Mouse (Mus musculus): ENCODE measurements around the gene N4bp1. TPM values are rescaled to one million over a fixed set of nuclear protein-coding genes. Genes with fewer than 3 reads are reported as not detected.

N4bp1 gene
- polyA plus RNA-seq, 1 experiment, result 19.4 TPM

DNA sequence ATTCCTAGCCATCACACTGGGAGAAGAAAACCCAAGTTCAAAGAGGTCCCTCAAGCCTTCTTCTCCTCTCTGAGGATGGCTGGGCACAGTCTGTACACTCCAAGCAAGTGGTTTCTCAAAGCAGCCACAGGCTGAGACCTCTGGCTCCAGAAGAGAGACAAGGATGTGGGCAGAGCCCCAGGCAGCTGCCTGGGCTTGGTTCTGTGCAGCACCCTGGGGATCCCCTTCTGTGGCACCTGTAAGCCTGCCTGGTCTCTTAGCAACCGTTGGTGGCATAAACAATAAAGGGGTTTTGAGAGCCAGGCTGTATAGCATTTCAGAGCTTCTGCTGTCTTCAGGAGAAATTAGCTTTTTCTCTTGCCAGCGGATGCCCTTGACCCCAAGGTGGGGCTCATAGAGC lies 87.4 kb downstream of the N4bp1 start:
- 75% methylated on average over 2 of the region's 2 CpGs for whole genome bisulfite sequencing
- H3K36me3 ChIP-seq (ENCODE audit: control insufficient read depth, insufficient read depth, low read length), result no peaks in the 10 kb centered on the region
- H3K27ac ChIP-seq (ENCODE audit: insufficient read depth, low read depth, low read length), result no peak overlapping the region
- no peak overlapping the region for H3K4me3 ChIP-seq (ENCODE audit: low read depth, low read length)
- no peaks in the 10 kb centered on the region for H3K27me3 ChIP-seq (ENCODE audit: control insufficient read depth, insufficient read depth, low read length)
- TF ChIP-seq POLR2A (IDR thresholded peaks at IDR 0.05; ENCODE audit: low read depth, low read length) (no peak), CTCF (IDR thresholded peaks at IDR 0.05; ENCODE audit: extremely low read depth, insufficient read length, insufficient replicate concordance, low read depth, low read length) (no peak)
- H3K4me1 ChIP-seq (ENCODE audit: control insufficient read depth, insufficient read depth, insufficient read length, low read length), result no peaks in the 10 kb centered on the region

DNA sequence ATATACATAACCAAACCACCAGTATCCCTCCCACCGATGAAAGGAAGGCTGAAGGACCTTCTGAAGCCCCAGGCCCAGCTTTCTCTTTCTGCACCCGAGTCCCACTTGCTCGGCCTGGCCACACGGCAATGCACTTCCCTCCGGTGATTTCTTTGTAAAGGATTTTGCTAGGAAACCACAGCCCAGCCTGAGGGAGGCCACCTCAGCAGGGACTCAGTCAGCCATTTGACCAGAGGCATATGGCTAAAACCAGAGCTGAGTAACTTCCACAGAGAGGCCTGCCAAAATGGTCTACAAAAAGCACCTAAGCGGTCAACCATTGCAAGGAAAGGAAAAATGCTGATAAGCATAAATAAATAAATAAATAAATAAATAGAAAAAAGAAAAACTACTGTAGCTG lies 90.3 kb downstream of the N4bp1 start:
- Histone ChIP-seq H3K4me1 (ENCODE audit: control insufficient read depth, insufficient read depth, insufficient read length, low read length) (peaks cover 17% of the 10 kb centered on the region; the same call in 1 of the 2 replicates), H3K27ac (ENCODE audit: insufficient read depth, low read depth, low read length) (no peak overlapping the region), H3K27me3 (ENCODE audit: control insufficient read depth, insufficient read depth, low read length) (no peaks in the 10 kb centered on the region), H3K36me3 (ENCODE audit: control insufficient read depth, insufficient read depth, low read length) (no peaks in the 10 kb centered on the region), H3K4me3 (ENCODE audit: low read depth, low read length) (no peak overlapping the region)
- no peak for TF ChIP-seq POLR2A (IDR thresholded peaks at IDR 0.05; ENCODE audit: low read depth, low read length)
- no peak for TF ChIP-seq CTCF (IDR thresholded peaks at IDR 0.05; ENCODE audit: extremely low read depth, insufficient read length, insufficient replicate concordance, low read depth, low read length)
- WGBS, result 75% methylated on average over 6 of the region's 6 CpGs

DNA sequence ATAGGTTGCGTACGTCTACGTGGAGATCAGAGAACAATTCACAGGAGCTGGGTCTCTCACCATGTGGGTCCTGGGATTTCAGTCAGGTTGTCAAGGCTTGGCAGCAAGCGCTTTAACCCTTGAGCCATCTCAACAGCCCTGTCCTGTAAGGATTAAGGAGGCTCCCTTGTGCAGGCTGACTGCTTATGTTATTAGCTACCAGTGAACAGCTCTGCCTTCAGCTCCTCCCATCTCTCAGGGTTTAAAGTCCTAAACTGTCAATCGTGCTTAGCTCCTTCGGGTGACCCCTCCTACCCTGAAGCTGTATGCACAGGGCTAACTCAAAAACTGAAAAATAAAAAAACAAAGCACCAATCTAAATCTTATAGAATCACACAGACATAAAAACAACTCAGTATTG lies 93.5 kb downstream of the N4bp1 start:
- Histone ChIP-seq H3K27ac (ENCODE audit: insufficient read depth, low read depth, low read length) (peak overlapping the region; percentile 80), H3K4me1 (ENCODE audit: control insufficient read depth, insufficient read depth, insufficient read length, low read length) (peaks cover 31% of the 10 kb centered on the region), H3K4me3 (ENCODE audit: low read depth, low read length) (no peak overlapping the region), H3K27me3 (ENCODE audit: control insufficient read depth, insufficient read depth, low read length) (no peaks in the 10 kb centered on the region), H3K36me3 (ENCODE audit: control insufficient read depth, insufficient read depth, low read length) (no peaks in the 10 kb centered on the region)
- 32% methylated on average over 6 of the region's 6 CpGs for WGBS
- TF ChIP-seq POLR2A (IDR thresholded peaks at IDR 0.05; ENCODE audit: low read depth, low read length) (no peak), CTCF (IDR thresholded peaks at IDR 0.05; ENCODE audit: extremely low read depth, insufficient read length, insufficient replicate concordance, low read depth, low read length) (no peak)

DNA sequence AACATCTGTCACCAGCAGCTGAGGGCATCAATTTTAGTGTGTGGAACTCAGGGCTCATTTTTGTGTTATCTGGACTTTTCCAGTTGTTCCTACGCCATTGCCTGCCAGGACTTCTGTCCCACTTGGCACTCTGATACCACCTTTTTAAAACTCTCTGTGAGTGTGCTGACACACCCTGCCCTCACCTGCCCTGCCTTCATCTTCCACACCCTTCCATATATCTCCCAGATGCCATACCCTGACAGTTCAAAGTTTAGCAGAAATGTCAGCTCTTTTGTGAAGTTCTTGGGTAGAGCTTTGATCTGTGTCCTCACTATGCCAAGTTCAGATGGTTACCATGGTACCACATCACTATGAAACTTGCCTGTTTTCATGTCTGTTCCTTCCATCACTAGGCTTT lies 95.5 kb downstream of the N4bp1 start:
- Histone ChIP-seq H3K27me3 (ENCODE audit: control insufficient read depth, insufficient read depth, low read length) (no peaks in the 10 kb centered on the region), H3K4me1 (ENCODE audit: control insufficient read depth, insufficient read depth, insufficient read length, low read length) (peaks cover 31% of the 10 kb centered on the region), H3K36me3 (ENCODE audit: control insufficient read depth, insufficient read depth, low read length) (no peaks in the 10 kb centered on the region), H3K27ac (ENCODE audit: insufficient read depth, low read depth, low read length) (peak overlapping the region; percentile 89), H3K4me3 (ENCODE audit: low read depth, low read length) (no peak overlapping the region)
- TF ChIP-seq POLR2A (IDR thresholded peaks at IDR 0.05; ENCODE audit: low read depth, low read length), result no peak
- TF ChIP-seq CTCF (IDR thresholded peaks at IDR 0.05; ENCODE audit: extremely low read depth, insufficient read length, insufficient replicate concordance, low read depth, low read length), result no peak
- WGBS, result 35% methylated on average over 1 of the region's 1 CpGs

DNA sequence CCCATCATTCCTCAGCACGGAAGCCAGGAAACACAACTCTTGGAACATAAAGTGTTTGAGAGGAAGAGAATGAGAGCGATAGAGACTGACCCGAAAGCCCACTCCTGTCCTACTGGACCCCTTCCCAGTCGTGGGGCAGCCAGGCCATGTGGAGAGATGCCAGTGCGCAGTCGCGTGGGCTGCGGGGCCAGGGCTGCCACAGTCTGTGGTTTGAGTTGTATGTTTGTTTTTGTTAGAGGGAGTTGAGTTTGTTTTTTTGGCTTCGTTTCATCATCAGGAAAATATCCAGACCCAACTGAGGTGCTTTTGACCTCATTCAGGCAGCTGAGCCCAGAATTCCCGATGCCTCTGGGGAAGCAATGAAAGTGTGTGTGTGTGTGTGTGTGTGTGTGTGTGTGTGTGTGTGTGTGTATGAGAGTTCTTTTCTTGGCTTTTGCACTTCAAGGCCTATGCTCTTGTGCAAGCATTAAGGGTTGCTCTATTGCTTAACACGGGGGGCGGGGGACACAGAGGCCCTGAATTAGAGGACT lies 97.1 kb downstream of the N4bp1 start:
- WGBS, result 81% methylated on average over 12 of the region's 12 CpGs
- Histone ChIP-seq H3K4me3 (ENCODE audit: low read depth, low read length) (no peak overlapping the region), H3K4me1 (ENCODE audit: control insufficient read depth, insufficient read depth, insufficient read length, low read length) (peaks cover 31% of the 10 kb centered on the region), H3K27me3 (ENCODE audit: control insufficient read depth, insufficient read depth, low read length) (no peaks in the 10 kb centered on the region), H3K27ac (ENCODE audit: insufficient read depth, low read depth, low read length) (peak overlapping the region; percentile 72), H3K36me3 (ENCODE audit: control insufficient read depth, insufficient read depth, low read length) (no peaks in the 10 kb centered on the region)
- no peak for TF ChIP-seq POLR2A (IDR thresholded peaks at IDR 0.05; ENCODE audit: low read depth, low read length)
- TF ChIP-seq CTCF (IDR thresholded peaks at IDR 0.05; ENCODE audit: extremely low read depth, insufficient read length, insufficient replicate concordance, low read depth, low read length), result no peak

DNA sequence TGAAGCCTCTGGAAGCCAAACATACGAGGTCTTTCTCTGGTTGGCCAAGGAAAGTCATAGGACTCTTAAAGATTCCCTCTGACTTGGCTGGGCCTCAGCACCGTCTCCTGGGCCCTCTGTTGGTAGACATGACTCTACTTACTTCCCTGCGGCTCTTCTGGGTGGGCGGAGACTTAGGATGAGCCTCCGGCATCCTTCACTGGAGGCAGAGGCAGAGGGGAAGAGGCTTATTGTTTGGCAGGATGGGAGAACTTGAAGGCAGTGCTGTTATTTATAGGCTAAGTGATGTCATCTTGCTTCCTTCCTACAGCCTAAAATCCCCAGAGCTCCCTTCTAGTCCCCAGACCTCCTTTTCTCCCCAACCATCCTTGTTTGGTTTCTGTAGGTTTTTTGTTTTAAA lies 98.6 kb downstream of the N4bp1 start:
- Histone ChIP-seq H3K27ac (ENCODE audit: insufficient read depth, low read depth, low read length) (no peak overlapping the region), H3K36me3 (ENCODE audit: control insufficient read depth, insufficient read depth, low read length) (no peaks in the 10 kb centered on the region), H3K4me1 (ENCODE audit: control insufficient read depth, insufficient read depth, insufficient read length, low read length) (peaks cover 28% of the 10 kb centered on the region), H3K4me3 (ENCODE audit: low read depth, low read length) (no peak overlapping the region), H3K27me3 (ENCODE audit: control insufficient read depth, insufficient read depth, low read length) (no peaks in the 10 kb centered on the region)
- 76% methylated on average over 5 of the region's 5 CpGs for WGBS
- TF ChIP-seq POLR2A (IDR thresholded peaks at IDR 0.05; ENCODE audit: low read depth, low read length) (no peak), CTCF (IDR thresholded peaks at IDR 0.05; ENCODE audit: extremely low read depth, insufficient read length, insufficient replicate concordance, low read depth, low read length) (no peak)

DNA sequence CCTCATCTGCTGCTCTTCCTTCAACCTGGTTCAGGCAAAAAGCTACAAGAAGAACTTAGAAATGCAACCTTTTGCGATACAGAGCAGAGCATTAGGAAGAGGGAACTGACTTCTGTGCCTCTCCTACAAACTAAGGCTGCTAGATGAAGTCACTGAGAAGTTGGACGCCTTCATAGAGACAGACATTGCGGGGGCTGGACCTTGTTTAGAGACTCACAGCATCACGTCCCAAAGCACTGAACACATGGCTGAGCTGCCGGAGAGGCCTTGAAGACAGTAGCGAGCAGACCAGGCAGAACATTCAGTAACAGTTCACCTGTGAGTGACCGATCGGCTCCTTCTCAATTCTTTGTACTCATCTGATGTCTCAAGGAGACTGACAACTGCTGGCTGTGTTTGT lies 104.0 kb downstream of the N4bp1 start:
- Histone ChIP-seq H3K27me3 (ENCODE audit: control insufficient read depth, insufficient read depth, low read length) (no peaks in the 10 kb centered on the region), H3K4me3 (ENCODE audit: low read depth, low read length) (no peak overlapping the region), H3K27ac (ENCODE audit: insufficient read depth, low read depth, low read length) (no peak overlapping the region), H3K36me3 (ENCODE audit: control insufficient read depth, insufficient read depth, low read length) (no peaks in the 10 kb centered on the region), H3K4me1 (ENCODE audit: control insufficient read depth, insufficient read depth, insufficient read length, low read length) (no peaks in the 10 kb centered on the region; the same call in 1 of the 2 replicates)
- WGBS, result 95% methylated on average over 8 of the region's 8 CpGs
- TF ChIP-seq CTCF (IDR thresholded peaks at IDR 0.05; ENCODE audit: extremely low read depth, insufficient read length, insufficient replicate concordance, low read depth, low read length) (no peak), POLR2A (IDR thresholded peaks at IDR 0.05; ENCODE audit: low read depth, low read length) (no peak)

Measured in small intestine, adult 2 months (tissue).